Mouse (Mus musculus) testis, adult 2 months (tissue): ENCODE data around the gene Plekhj1. TPM values are rescaled to one million over a fixed set of nuclear protein-coding genes. Genes with fewer than 3 reads are reported as not detected.

Source experiments
- H3K27ac ChIP-seq: fragments of 200-500 bp; 2 replicates; pipeline ENCODE4 v1.5.1; 2012; ENCODE audit warnings: low read depth, low read length; ENCODE audit not compliant: control insufficient read depth, insufficient read depth
- H3K27me3 ChIP-seq: fragments of 200-500 bp; 2 replicates; pipeline ENCODE4 v1.6.1; 2012; ENCODE audit warnings: mild to moderate bottlenecking, low read length, moderate library complexity; ENCODE audit not compliant: control insufficient read depth, insufficient read depth
- H3K36me3 ChIP-seq: fragments of 200-500 bp; 2 replicates; pipeline ENCODE4 v1.6.1; 2012; ENCODE audit warnings: mild to moderate bottlenecking, low read length; ENCODE audit not compliant: control insufficient read depth, insufficient read depth
- H3K4me1 ChIP-seq: fragments of 200-500 bp; 2 replicates; pipeline ENCODE4 v1.6.1; 2012; ENCODE audit warnings: low read length; ENCODE audit not compliant: control insufficient read depth, insufficient read depth
- H3K4me3 ChIP-seq: fragments of 200-500 bp; 2 replicates; pipeline ENCODE4 v1.5.1; 2012; ENCODE audit warnings: low read depth, mild to moderate bottlenecking, low read length, moderate library complexity, mixed read lengths; ENCODE audit not compliant: control insufficient read depth
- CTCF ChIP-seq: fragments of 200-500 bp; IDR thresholded peaks from 2 replicates; pipeline ENCODE4 v1.5.1; 2012; ENCODE audit warnings: low read depth, mild to moderate bottlenecking, inconsistent platforms, low read length, moderate library complexity; ENCODE audit not compliant: control insufficient read depth, insufficient read depth, insufficient replicate concordance
- POLR2A ChIP-seq: fragments of 200-500 bp; IDR thresholded peaks from 2 replicates; pipeline ENCODE4 v1.6.1; 2012; ENCODE audit warnings: low read depth, mild to moderate bottlenecking, inconsistent platforms, low read length, moderate library complexity; ENCODE audit not compliant: control insufficient read depth
- polyA plus RNA-seq: library from polyadenylated mRNA; depleted of rRNA; stranded (reverse); fragments of >200 nt; gene quantifications from 2 replicates; pipeline ENCODE4 v1.2.3, GENCODE M21; 2012; rRNA removed

The Plekhj1 gene
- polyA plus RNA-seq, 1 experiment: 41.4 TPM

- Histone ChIP-seq H3K36me3 (no peaks in the 10 kb centered on the region), H3K4me3 (no peak overlapping the region), H3K27ac (no peak overlapping the region), H3K4me1 (peaks cover 19% of the 10 kb centered on the region), H3K27me3 (no peaks in the 10 kb centered on the region)
- TF ChIP-seq POLR2A: no peak
- no peak for TF ChIP-seq CTCF
Observed at GRCm38 (mm10) chr10:80751188-80751832, 47.1 kb downstream of the Plekhj1 start.

- Histone ChIP-seq H3K27me3 (no peaks in the 10 kb centered on the region), H3K27ac (no peak overlapping the region), H3K36me3 (no peaks in the 10 kb centered on the region), H3K4me3 (no peak overlapping the region), H3K4me1 (peaks cover 11% of the 10 kb centered on the region)
- no peak for TF ChIP-seq POLR2A
- TF ChIP-seq CTCF: no peak
Observed at GRCm38 (mm10) chr10:80748609-80749008, 49.8 kb downstream of the Plekhj1 start.

- H3K4me3 ChIP-seq: no peak overlapping the region
- TF ChIP-seq POLR2A: no peak
- TF ChIP-seq CTCF: peak; percentile 90; the same call in 1 of the 2 replicates
- peaks cover 9% of the 10 kb centered on the region for H3K4me1 ChIP-seq
- H3K36me3 ChIP-seq: no peaks in the 10 kb centered on the region
- H3K27ac ChIP-seq: no peak overlapping the region
- H3K27me3 ChIP-seq: no peaks in the 10 kb centered on the region
Observed at GRCm38 (mm10) chr10:80747410-80747809, 51.0 kb downstream of the Plekhj1 start.

Other genes starting within 250 kb of the Plekhj1 start
- 201 and 214 TPM in 2 replicates for gene Rexo1, start 237.1 kb downstream of the Plekhj1 start, polyA plus RNA-seq
- gene Klf16, start 221.3 kb downstream of the Plekhj1 start, polyA plus RNA-seq: 7.5 and 7.7 TPM in 2 replicates
- gene Abhd17a, start 208.3 kb downstream of the Plekhj1 start, polyA plus RNA-seq: 246 and 291 TPM in 2 replicates
- gene Scamp4, start 195.8 kb downstream of the Plekhj1 start, polyA plus RNA-seq: 58.8 and 61.6 TPM in 2 replicates
- gene Adat3, start 195.7 kb downstream of the Plekhj1 start, polyA plus RNA-seq: 46.6 and 56.1 TPM in 2 replicates
- 1.9 and 2.1 TPM in 2 replicates for gene Gm49322, start 192.6 kb downstream of the Plekhj1 start, polyA plus RNA-seq
- 1,079 and 1,184 TPM in 2 replicates for gene Csnk1g2, start 175.8 kb downstream of the Plekhj1 start, polyA plus RNA-seq
- gene Btbd2, start 141.6 kb downstream of the Plekhj1 start, polyA plus RNA-seq: 18.9 and 20.5 TPM in 2 replicates
- gene Mknk2, start 120.5 kb downstream of the Plekhj1 start, polyA plus RNA-seq: 53.5 and 60.4 TPM in 2 replicates
- gene Mob3a, start 96.6 kb downstream of the Plekhj1 start, polyA plus RNA-seq: 11.1 and 12.5 TPM in 2 replicates
- gene Izumo4, start 96.4 kb downstream of the Plekhj1 start, polyA plus RNA-seq: 339 and 385 TPM in 2 replicates
- 178 and 195 TPM in 2 replicates for gene Ap3d1, start 56.4 kb downstream of the Plekhj1 start, polyA plus RNA-seq
- gene Dot1l, start 43.4 kb downstream of the Plekhj1 start, polyA plus RNA-seq: 168 and 189 TPM in 2 replicates
- 65.7 and 67.4 TPM in 2 replicates for gene Sf3a2, start 428 bp downstream of the Plekhj1 start, polyA plus RNA-seq
- gene Amh, start 6.6 kb upstream of the Plekhj1 start, polyA plus RNA-seq: 2.5 and 3.2 TPM in 2 replicates
- gene Jsrp1, start 14.9 kb upstream of the Plekhj1 start, polyA plus RNA-seq: 1.2 and 1.4 TPM in 2 replicates
- gene Oaz1, start 28.0 kb upstream of the Plekhj1 start, polyA plus RNA-seq: 261 and 275 TPM in 2 replicates
- 0.16 and 0.26 TPM in 2 replicates for gene Lingo3, start 45.4 kb upstream of the Plekhj1 start, polyA plus RNA-seq
- 60.3 and 67.0 TPM in 2 replicates for gene Lsm7, start 56.6 kb upstream of the Plekhj1 start, polyA plus RNA-seq
- 169 and 173 TPM in 2 replicates for gene Sppl2b, start 56.6 kb upstream of the Plekhj1 start, polyA plus RNA-seq
- gene Tmprss9, start 73.2 kb upstream of the Plekhj1 start, polyA plus RNA-seq: 2.0 and 2.7 TPM in 2 replicates
- 76.7 and 104 TPM in 2 replicates for gene Timm13, start 102.3 kb upstream of the Plekhj1 start, polyA plus RNA-seq
- gene Lmnb2, start 119.6 kb upstream of the Plekhj1 start, polyA plus RNA-seq: 177 TPM in 2 replicates
- 7.8 and 9.1 TPM in 2 replicates for gene Gadd45b, start 131.4 kb upstream of the Plekhj1 start, polyA plus RNA-seq
- gene Gng7, start 216.3 kb upstream of the Plekhj1 start, polyA plus RNA-seq: 1.0 and 1.6 TPM in 2 replicates
- gene Diras1, start 227.0 kb upstream of the Plekhj1 start, polyA plus RNA-seq: 0.95 and 1.4 TPM in 2 replicates
- gene Slc39a3, start 238.8 kb upstream of the Plekhj1 start, polyA plus RNA-seq: 39.6 and 46.3 TPM in 2 replicates